Mouse (Mus musculus): ENCODE results near the gene Sox10. TPM values are rescaled to one million over a fixed set of nuclear protein-coding genes. Genes with fewer than 3 reads are reported as not detected.
A peak's percentile ranks its signal among the peaks of the same experiment; 100 is the strongest.

The Sox10 gene
- polyA plus RNA-seq, 1 experiment = 1.6 TPM

- Histone ChIP-seq H3K27ac (ENCODE audit: control insufficient read depth, insufficient read depth, low read depth, low read length) (peak overlapping the region; percentile 2; the same call in 1 of the 2 replicates), H3K27me3 (ENCODE audit: control insufficient read depth, insufficient read depth, low read length) (no peaks in the 10 kb centered on the region), H3K4me1 (ENCODE audit: control insufficient read depth, insufficient read depth, low read length) (no peaks in the 10 kb centered on the region; the same call in 1 of the 2 replicates), H3K4me3 (ENCODE audit: control insufficient read depth, low read depth, low read length) (peak overlapping the region; percentile 88), H3K36me3 (ENCODE audit: control insufficient read depth, insufficient read depth, low read length) (peaks cover 2% of the 10 kb centered on the region)
- TF ChIP-seq CTCF (IDR thresholded peaks at IDR 0.05; ENCODE audit: control insufficient read depth, insufficient read depth, insufficient replicate concordance, low read depth, low read length) = no peak
- no peak for TF ChIP-seq POLR2A (IDR thresholded peaks at IDR 0.05; ENCODE audit: control insufficient read depth, low read depth, low read length)
Measured at GRCm38 (mm10) chr15:79141566-79141917, 23.5 kb downstream of the Sox10 start.

GRCm38 (mm10) chr15:79140866-79141565 lies 24.0 kb downstream of the Sox10 start, which contains the start of the genes Polr2f and 1700088E04Rik:
Gene Polr2f (plus strand): TSS chr15:79141009.
Gene 1700088E04Rik (minus strand): TSS chr15:79141253.
- TF ChIP-seq CTCF (IDR thresholded peaks at IDR 0.05; ENCODE audit: control insufficient read depth, insufficient read depth, insufficient replicate concordance, low read depth, low read length) (no peak), POLR2A (IDR thresholded peaks at IDR 0.05; ENCODE audit: control insufficient read depth, low read depth, low read length) (peak; percentile 93)
- H3K4me1 ChIP-seq (ENCODE audit: control insufficient read depth, insufficient read depth, low read length) = no peaks in the 10 kb centered on the region; the same call in 1 of the 2 replicates
- H3K27ac ChIP-seq (ENCODE audit: control insufficient read depth, insufficient read depth, low read depth, low read length) = peak within 1 kb of the TSS; percentile 58

GRCm38 (mm10) chr15:79139640-79140039 lies 25.4 kb downstream of the Sox10 start:
- Histone ChIP-seq H3K36me3 (ENCODE audit: control insufficient read depth, insufficient read depth, low read length) (no peaks in the 10 kb centered on the region; the same call in none of the 2 replicates), H3K27ac (ENCODE audit: control insufficient read depth, insufficient read depth, low read depth, low read length) (no peak overlapping the region), H3K4me1 (ENCODE audit: control insufficient read depth, insufficient read depth, low read length) (no peaks in the 10 kb centered on the region; the same call in 1 of the 2 replicates), H3K27me3 (ENCODE audit: control insufficient read depth, insufficient read depth, low read length) (no peaks in the 10 kb centered on the region), H3K4me3 (ENCODE audit: control insufficient read depth, low read depth, low read length) (peak overlapping the region; percentile 36)
- TF ChIP-seq CTCF (IDR thresholded peaks at IDR 0.05; ENCODE audit: control insufficient read depth, insufficient read depth, insufficient replicate concordance, low read depth, low read length) (no peak), POLR2A (IDR thresholded peaks at IDR 0.05; ENCODE audit: control insufficient read depth, low read depth, low read length) (no peak)

More at GRCm38 (mm10) chr15:79140866-79141565, 24.0 kb downstream of the Sox10 start, which contains the start of the genes Polr2f and 1700088E04Rik:
- Histone ChIP-seq H3K36me3 (ENCODE audit: control insufficient read depth, insufficient read depth, low read length) (no peaks in the 10 kb centered on the region; the same call in none of the 2 replicates), H3K4me3 (ENCODE audit: control insufficient read depth, low read depth, low read length) (peak within 1 kb of the TSS; percentile 88), H3K27me3 (ENCODE audit: control insufficient read depth, insufficient read depth, low read length) (no peaks in the 10 kb centered on the region)

- no peak overlapping the region; the same call in 1 of the 2 replicates for H3K27ac ChIP-seq (ENCODE audit: control insufficient read depth, insufficient read depth, low read depth, low read length)
- TF ChIP-seq CTCF (IDR thresholded peaks at IDR 0.05; ENCODE audit: control insufficient read depth, insufficient read depth, insufficient replicate concordance, low read depth, low read length) (no peak; the same call in 1 of the 2 replicates), POLR2A (IDR thresholded peaks at IDR 0.05; ENCODE audit: control insufficient read depth, low read depth, low read length) (no peak; the same call in 1 of the 2 replicates)
Measured at GRCm38 (mm10) chr15:79135783-79136575, 29.1 kb downstream of the Sox10 start.

GRCm38 (mm10) chr15:79135332-79135731 lies 29.7 kb downstream of the Sox10 start:
- Histone ChIP-seq H3K4me1 (ENCODE audit: control insufficient read depth, insufficient read depth, low read length) (peaks cover 6% of the 10 kb centered on the region), H3K27ac (ENCODE audit: control insufficient read depth, insufficient read depth, low read depth, low read length) (no peak overlapping the region), H3K4me3 (ENCODE audit: control insufficient read depth, low read depth, low read length) (no peak overlapping the region), H3K27me3 (ENCODE audit: control insufficient read depth, insufficient read depth, low read length) (no peaks in the 10 kb centered on the region), H3K36me3 (ENCODE audit: control insufficient read depth, insufficient read depth, low read length) (no peaks in the 10 kb centered on the region; the same call in 1 of the 2 replicates)
- TF ChIP-seq CTCF (IDR thresholded peaks at IDR 0.05; ENCODE audit: control insufficient read depth, insufficient read depth, insufficient replicate concordance, low read depth, low read length) = no peak
- TF ChIP-seq POLR2A (IDR thresholded peaks at IDR 0.05; ENCODE audit: control insufficient read depth, low read depth, low read length) = no peak

More at GRCm38 (mm10) chr15:79135783-79136575, 29.1 kb downstream of the Sox10 start:
- H3K4me1 ChIP-seq (ENCODE audit: control insufficient read depth, insufficient read depth, low read length) = peaks cover 4% of the 10 kb centered on the region
- no peaks in the 10 kb centered on the region; the same call in 1 of the 2 replicates for H3K36me3 ChIP-seq (ENCODE audit: control insufficient read depth, insufficient read depth, low read length)
- H3K4me3 ChIP-seq (ENCODE audit: control insufficient read depth, low read depth, low read length) = no peak overlapping the region
- H3K27me3 ChIP-seq (ENCODE audit: control insufficient read depth, insufficient read depth, low read length) = no peaks in the 10 kb centered on the region

- TF ChIP-seq CTCF (IDR thresholded peaks at IDR 0.05; ENCODE audit: control insufficient read depth, insufficient read depth, insufficient replicate concordance, low read depth, low read length) (no peak), POLR2A (IDR thresholded peaks at IDR 0.05; ENCODE audit: control insufficient read depth, low read depth, low read length) (no peak)
- Histone ChIP-seq H3K36me3 (ENCODE audit: control insufficient read depth, insufficient read depth, low read length) (no peaks in the 10 kb centered on the region; the same call in 1 of the 2 replicates), H3K27ac (ENCODE audit: control insufficient read depth, insufficient read depth, low read depth, low read length) (no peak overlapping the region), H3K4me1 (ENCODE audit: control insufficient read depth, insufficient read depth, low read length) (peaks cover 8% of the 10 kb centered on the region), H3K4me3 (ENCODE audit: control insufficient read depth, low read depth, low read length) (no peak overlapping the region), H3K27me3 (ENCODE audit: control insufficient read depth, insufficient read depth, low read length) (no peaks in the 10 kb centered on the region)
Measured at GRCm38 (mm10) chr15:79134496-79135270, 30.4 kb downstream of the Sox10 start.
